Mouse (Mus musculus): ENCODE results near the gene Sfn. TPM values are rescaled to one million over a fixed set of nuclear protein-coding genes. Genes with fewer than 3 reads are reported as not detected.

The Sfn gene
- polyA plus RNA-seq, 1 experiment from 2014 or later, result 1.7 TPM

DNA sequence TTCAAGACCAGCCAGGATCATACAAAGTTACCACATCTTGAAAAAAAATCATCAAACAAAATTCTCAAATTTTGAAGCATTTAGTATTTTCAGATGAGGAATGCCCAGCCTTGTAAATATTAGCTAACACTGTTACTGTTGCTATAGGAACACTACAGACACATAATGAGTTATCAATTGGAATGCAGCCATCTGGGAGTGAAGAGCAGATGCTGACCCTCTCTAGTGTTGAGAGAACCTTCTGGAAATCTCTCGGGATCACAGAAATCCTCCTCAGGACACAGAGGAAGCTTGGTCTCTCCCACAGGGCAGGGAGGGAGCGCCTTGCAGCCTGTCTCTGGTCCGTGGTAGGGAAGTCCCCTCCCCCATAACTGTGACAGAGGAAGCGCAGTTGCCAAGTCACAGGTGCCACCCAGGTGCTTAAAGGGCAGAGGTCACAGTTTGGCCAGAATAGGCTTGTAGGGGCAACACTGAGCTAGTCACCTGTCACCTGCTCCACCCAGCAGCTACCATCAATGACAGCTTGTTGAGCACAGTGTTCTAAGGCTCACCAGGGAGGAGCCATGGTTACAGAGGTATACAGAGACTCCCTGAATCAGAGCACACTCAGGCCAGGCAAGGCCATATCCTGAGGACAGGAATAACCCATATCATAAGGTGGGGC lies 17.6 kb upstream of the Sfn start:
- H3K4me1 ChIP-seq, result no peaks in the 10 kb centered on the region
- no peak overlapping the region for H3K27ac ChIP-seq (replicated peaks)
- H3K36me3 ChIP-seq, result peaks cover 34% of the 10 kb centered on the region
- WGBS, result 81% methylated on average over 4 of the region's 4 CpGs
- no peak overlapping the region for H3K9ac ChIP-seq (replicated peaks)
- no peaks in the 10 kb centered on the region for H3K27me3 ChIP-seq (replicated peaks)
- H3K4me2 ChIP-seq, result no peak overlapping the region
- H3K4me3 ChIP-seq (replicated peaks), result no peak overlapping the region
- no peak for ATAC-seq (ENCODE audit: low FRiP score)
- H3K9me3 ChIP-seq (replicated peaks), result no peaks in the 10 kb centered on the region

DNA sequence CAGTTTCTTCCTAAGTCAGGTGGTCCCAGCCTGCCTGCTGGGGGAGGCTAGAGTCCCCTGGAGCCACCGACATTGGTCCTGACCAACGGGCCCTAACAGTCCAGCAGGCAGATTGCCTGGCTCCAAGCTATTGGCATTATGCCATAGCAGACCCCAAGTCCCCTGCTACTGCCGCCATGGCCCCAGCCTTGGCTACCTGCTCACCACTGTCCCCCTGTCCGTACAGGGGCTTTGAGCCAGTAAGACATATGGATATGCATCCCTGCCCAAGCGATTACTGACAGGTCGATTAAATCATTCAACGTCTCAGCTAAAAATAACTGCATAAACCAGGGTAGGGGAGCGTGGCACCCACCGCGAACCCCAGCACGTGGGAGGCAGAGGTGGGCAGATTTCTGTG lies 16.0 kb upstream of the Sfn start:
- Histone ChIP-seq H3K9ac (replicated peaks) (no peak overlapping the region), H3K36me3 (peaks cover 37% of the 10 kb centered on the region), H3K27me3 (replicated peaks) (no peaks in the 10 kb centered on the region), H3K4me2 (no peak overlapping the region), H3K4me3 (replicated peaks) (no peak overlapping the region), H3K9me3 (replicated peaks) (no peaks in the 10 kb centered on the region), H3K4me1 (no peaks in the 10 kb centered on the region), H3K27ac (replicated peaks) (no peak overlapping the region)
- ATAC-seq (ENCODE audit: low FRiP score), result no peak
- 86% methylated on average over 11 of the region's 11 CpGs for WGBS

DNA sequence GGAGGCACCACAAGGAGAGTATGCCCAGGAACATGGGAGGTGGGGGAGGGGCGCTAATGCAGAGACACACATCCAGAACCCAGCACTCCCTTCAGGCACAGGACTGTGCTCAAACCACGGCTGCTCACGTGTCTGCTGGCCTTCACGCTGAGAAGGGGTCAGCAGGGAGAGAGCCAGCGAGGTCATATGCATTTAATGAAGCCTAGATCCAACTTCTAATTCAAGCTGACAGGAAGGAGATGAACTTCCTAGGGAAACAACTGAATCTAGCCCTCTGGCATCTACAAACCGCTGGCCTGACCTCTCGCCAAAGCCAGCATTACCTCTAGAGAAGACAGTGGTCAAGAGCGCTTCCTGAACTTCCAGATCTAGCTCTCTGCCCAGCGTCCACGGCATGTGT lies 13.4 kb upstream of the Sfn start:
- 84% methylated on average over 10 of the region's 10 CpGs for WGBS
- H3K4me1 ChIP-seq, result no peaks in the 10 kb centered on the region
- no peak overlapping the region for H3K27ac ChIP-seq (replicated peaks)
- H3K9ac ChIP-seq (replicated peaks), result no peak overlapping the region
- no peaks in the 10 kb centered on the region for H3K27me3 ChIP-seq (replicated peaks)
- H3K4me3 ChIP-seq (replicated peaks), result no peak overlapping the region
- no peaks in the 10 kb centered on the region for H3K9me3 ChIP-seq (replicated peaks)
- H3K4me2 ChIP-seq, result no peak overlapping the region
- no peak for ATAC-seq (ENCODE audit: low FRiP score)
- H3K36me3 ChIP-seq, result peaks cover 56% of the 10 kb centered on the region

DNA sequence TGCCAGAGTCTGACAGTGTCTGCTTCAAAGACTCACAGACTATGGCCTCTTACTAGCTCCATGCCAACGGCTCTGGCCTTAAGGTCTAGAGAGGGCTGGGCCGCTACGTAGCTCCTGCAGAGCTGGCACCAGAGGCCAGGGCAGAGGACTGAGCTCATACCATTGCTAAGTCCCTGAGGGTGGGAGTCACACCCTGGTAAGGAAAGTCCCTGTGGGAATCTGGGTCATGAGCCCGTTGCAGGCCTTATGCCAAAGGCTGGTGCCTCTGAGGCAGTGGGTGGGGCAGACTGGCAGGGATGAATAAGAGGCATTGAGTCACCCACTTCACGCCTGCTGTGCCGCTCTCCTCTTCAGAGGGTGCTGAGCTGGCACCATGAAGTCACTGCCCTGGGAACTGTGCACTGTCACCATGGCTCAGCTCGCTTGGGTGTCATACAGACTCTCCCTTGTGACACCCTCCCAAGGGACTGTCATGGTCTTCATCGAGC lies 12.3 kb upstream of the Sfn start:
- H3K27me3 ChIP-seq (replicated peaks), result no peaks in the 10 kb centered on the region
- H3K4me2 ChIP-seq, result no peak overlapping the region
- H3K4me3 ChIP-seq (replicated peaks), result no peak overlapping the region
- H3K36me3 ChIP-seq, result peaks cover 54% of the 10 kb centered on the region
- no peak overlapping the region for H3K9ac ChIP-seq (replicated peaks)
- 78% methylated on average over 8 of the region's 8 CpGs for WGBS
- ATAC-seq (ENCODE audit: low FRiP score), result peak; percentile 59
- no peaks in the 10 kb centered on the region for H3K4me1 ChIP-seq
- no peaks in the 10 kb centered on the region for H3K9me3 ChIP-seq (replicated peaks)
- H3K27ac ChIP-seq (replicated peaks), result no peak overlapping the region

DNA sequence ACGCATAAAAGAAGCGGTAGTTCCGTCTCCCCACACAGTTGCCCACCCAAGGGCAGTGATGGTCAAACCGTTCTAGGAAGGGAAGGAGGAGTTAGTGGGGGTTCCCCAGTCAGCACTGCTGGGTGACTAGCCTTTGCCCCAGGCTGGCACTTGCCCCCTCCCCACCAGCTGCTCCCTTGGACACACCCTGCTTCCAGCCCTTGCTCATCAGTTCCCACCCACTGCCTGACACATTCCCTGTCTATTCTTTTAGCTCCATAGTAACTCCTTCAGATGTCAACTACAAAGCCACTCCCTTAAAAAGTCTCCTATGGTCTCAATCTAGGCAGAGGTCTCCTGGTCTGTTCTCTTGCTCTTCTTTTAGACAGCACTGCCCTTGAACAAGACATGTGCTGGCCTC lies 11.9 kb upstream of the Sfn start:
- Histone ChIP-seq H3K9me3 (replicated peaks) (no peaks in the 10 kb centered on the region), H3K4me1 (no peaks in the 10 kb centered on the region), H3K27me3 (replicated peaks) (no peaks in the 10 kb centered on the region), H3K4me2 (no peak overlapping the region), H3K27ac (replicated peaks) (no peak overlapping the region), H3K36me3 (peaks cover 54% of the 10 kb centered on the region), H3K4me3 (replicated peaks) (no peak overlapping the region), H3K9ac (replicated peaks) (no peak overlapping the region)
- 89% methylated on average over 4 of the region's 4 CpGs for WGBS
- ATAC-seq (ENCODE audit: low FRiP score), result no peak

DNA sequence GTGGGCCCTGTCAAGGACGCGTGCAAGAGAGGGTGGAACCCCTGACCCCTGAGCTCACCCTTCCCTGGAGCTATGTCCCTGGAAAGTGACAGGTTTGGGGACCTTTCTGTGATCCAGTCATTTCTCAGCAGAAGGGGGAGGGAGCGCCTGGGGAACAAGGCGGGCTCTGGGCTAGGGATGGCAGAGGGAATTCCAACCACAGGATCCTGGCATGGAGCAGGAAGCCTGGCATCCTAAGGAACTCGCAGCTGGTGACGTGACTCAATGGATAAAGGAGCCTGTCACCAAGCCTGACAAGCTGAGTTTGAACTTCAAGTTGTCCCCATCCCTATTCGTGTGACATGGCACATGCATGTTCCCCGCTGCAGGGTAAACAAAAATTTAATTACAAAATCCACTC lies 11.1 kb upstream of the Sfn start:
- Histone ChIP-seq H3K9me3 (replicated peaks) (no peaks in the 10 kb centered on the region), H3K4me1 (no peaks in the 10 kb centered on the region), H3K9ac (replicated peaks) (no peak overlapping the region), H3K36me3 (peaks cover 61% of the 10 kb centered on the region), H3K4me3 (replicated peaks) (no peak overlapping the region), H3K4me2 (no peak overlapping the region), H3K27ac (replicated peaks) (no peak overlapping the region), H3K27me3 (replicated peaks) (no peaks in the 10 kb centered on the region)
- ATAC-seq (ENCODE audit: low FRiP score), result no peak
- 95% methylated on average over 8 of the region's 8 CpGs for WGBS

DNA sequence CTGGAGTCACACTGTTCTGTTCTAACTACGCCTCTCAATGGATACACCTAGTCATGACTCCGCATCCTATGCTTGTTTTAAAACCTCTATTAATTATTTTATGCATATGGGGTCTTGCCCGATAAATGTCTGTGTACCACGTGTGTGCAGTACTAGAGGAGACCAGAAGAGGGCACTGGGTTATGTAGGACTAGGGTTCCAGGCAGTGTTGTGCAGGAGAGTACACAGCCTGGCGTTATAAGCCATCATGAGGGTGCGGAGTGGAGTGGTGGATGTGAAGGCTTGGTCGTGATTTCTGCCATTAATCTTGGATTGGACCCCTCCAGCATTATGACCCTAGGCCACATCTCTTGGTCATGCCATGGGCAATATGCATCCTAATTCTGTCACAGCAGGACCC lies 10.4 kb upstream of the Sfn start:
- WGBS, result 97% methylated on average over 7 of the region's 7 CpGs
- Histone ChIP-seq H3K36me3 (peaks cover 63% of the 10 kb centered on the region), H3K9ac (replicated peaks) (no peak overlapping the region), H3K4me3 (replicated peaks) (no peak overlapping the region), H3K27ac (replicated peaks) (no peak overlapping the region), H3K4me2 (no peak overlapping the region), H3K4me1 (no peaks in the 10 kb centered on the region), H3K9me3 (replicated peaks) (no peaks in the 10 kb centered on the region), H3K27me3 (replicated peaks) (no peaks in the 10 kb centered on the region)
- ATAC-seq (ENCODE audit: low FRiP score), result no peak

DNA sequence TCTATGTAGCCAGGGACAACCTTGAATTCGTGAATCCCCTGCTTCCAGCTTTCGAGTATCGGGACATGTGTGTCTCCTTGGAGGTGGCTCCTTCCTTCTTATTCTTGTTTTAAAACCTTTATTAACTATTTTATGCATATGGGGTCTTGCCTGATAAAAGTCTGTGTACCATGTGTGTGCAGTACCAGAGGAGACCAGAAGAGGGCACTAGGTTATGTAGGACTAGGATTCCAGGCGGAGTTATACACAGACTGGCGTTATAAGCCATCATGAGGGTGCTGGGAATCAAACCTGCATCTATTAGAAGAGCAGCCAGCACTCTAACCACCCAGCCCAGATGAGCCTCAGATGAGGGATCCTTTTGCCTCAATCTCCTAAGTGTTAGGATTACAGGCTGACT lies 9.8 kb upstream of the Sfn start:
- 99% methylated on average over 5 of the region's 5 CpGs for WGBS
- H3K36me3 ChIP-seq, result peaks cover 64% of the 10 kb centered on the region

DNA sequence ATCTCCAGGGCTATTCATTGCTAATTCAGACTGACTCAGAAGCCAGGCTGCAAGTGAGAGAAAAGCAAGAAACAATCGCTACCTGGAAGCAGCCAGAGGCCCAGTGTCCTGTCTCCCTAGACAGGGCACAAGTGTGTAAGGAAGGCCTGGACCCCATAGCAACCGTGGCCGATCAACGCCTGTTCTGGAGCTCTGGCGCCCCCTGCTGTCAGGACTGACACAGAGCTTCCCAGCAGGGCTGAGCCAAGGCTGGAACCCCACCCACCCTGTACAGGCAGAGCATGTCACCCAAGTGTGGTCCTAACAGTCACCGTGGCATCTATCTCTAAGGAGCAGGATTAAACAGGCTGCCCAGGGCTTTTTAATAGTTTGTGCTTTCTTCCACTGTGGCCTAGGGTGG lies 7.8 kb upstream of the Sfn start:
- Histone ChIP-seq H3K9me3 (replicated peaks) (no peaks in the 10 kb centered on the region), H3K27ac (replicated peaks) (no peak overlapping the region), H3K4me1 (no peaks in the 10 kb centered on the region), H3K36me3 (peaks cover 74% of the 10 kb centered on the region), H3K4me3 (replicated peaks) (no peak overlapping the region), H3K9ac (replicated peaks) (no peak overlapping the region), H3K4me2 (no peak overlapping the region), H3K27me3 (replicated peaks) (no peaks in the 10 kb centered on the region)
- ATAC-seq (ENCODE audit: low FRiP score), result no peak
- WGBS, result 20% methylated on average over 6 of the region's 6 CpGs

More for the DNA sequence above, 9.8 kb upstream of the Sfn start:
- Histone ChIP-seq H3K4me3 (replicated peaks) (no peak overlapping the region), H3K27ac (replicated peaks) (no peak overlapping the region), H3K9me3 (replicated peaks) (no peaks in the 10 kb centered on the region), H3K9ac (replicated peaks) (no peak overlapping the region), H3K4me2 (no peak overlapping the region), H3K27me3 (replicated peaks) (no peaks in the 10 kb centered on the region), H3K4me1 (no peaks in the 10 kb centered on the region)
- no peak for ATAC-seq (ENCODE audit: low FRiP score)

DNA sequence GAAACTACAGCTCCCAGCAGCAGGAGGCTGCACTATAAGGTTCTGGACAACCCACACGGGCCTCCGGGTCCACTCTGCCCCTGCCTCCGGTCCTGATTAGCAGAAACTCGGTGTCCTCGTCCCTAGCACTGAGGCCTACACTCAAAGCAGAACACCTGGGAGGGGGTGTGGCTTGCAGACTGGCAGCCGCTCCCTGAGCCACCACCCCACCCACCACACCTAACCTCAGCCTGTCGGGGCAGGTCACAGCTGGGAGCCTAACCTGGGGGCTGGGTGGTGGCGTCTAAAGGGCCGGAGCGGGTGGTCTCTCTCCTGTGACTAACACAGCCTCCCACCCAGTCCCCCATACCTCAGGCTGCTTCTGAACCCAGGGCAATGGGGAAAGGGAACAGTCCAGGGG lies 5.3 kb upstream of the Sfn start:
- Histone ChIP-seq H3K36me3 (peaks cover 64% of the 10 kb centered on the region), H3K27ac (replicated peaks) (no peak overlapping the region), H3K9me3 (replicated peaks) (no peaks in the 10 kb centered on the region), H3K4me2 (no peak overlapping the region), H3K27me3 (replicated peaks) (peaks cover 17% of the 10 kb centered on the region), H3K4me1 (no peaks in the 10 kb centered on the region), H3K9ac (replicated peaks) (no peak overlapping the region), H3K4me3 (replicated peaks) (no peak overlapping the region)
- WGBS, result 78% methylated on average over 10 of the region's 10 CpGs
- no peak for ATAC-seq (ENCODE audit: low FRiP score)

DNA sequence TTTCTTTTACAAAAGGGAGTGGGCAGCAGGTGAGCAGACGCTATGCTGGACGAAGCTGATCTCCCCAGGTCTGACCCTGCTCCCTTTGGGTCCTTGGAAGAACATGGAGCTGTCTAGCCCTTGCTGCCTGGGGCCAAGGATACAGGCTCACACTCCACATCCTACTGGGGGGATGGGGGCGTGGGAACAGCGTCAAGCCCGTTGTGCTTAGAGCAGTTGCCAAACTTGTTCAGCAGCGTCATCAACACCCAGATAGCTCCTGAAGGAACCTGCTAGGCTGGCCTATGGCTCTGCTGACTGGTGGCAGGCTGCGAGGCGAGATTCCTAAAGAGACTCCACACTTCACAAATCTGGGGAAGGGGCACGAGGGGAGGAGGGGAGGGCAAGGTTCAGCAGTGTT lies 3.4 kb upstream of the Sfn start:
- Histone ChIP-seq H3K4me2 (no peak overlapping the region), H3K9ac (replicated peaks) (no peak overlapping the region), H3K36me3 (peaks cover 47% of the 10 kb centered on the region), H3K9me3 (replicated peaks) (no peaks in the 10 kb centered on the region), H3K4me3 (replicated peaks) (no peak overlapping the region), H3K27me3 (replicated peaks) (peaks cover 28% of the 10 kb centered on the region), H3K4me1 (peaks cover 6% of the 10 kb centered on the region), H3K27ac (replicated peaks) (no peak overlapping the region)
- 62% methylated on average over 9 of the region's 9 CpGs for WGBS
- ATAC-seq (ENCODE audit: low FRiP score), result no peak

DNA sequence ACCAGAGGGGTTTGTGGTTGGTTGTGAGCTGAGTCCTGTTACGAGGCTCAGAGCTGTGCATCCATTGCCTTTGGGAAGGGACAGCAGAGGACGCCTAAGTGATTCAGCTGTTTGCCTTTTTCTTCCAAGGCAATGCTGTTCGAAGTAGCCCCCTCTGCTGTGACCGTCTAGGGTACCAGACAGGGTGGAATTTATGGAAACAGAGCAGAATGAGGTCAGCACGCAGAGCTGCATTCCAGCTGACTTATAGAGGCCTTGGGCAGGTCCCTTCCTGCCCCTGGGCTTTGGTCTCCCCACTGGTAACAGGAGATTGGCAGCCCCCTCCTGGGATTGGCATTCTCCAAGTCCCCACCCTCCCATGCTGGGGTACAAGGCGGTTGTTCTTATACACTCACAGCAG lies 2.9 kb upstream of the Sfn start:
- no peak overlapping the region for H3K4me3 ChIP-seq (replicated peaks)
- H3K4me1 ChIP-seq, result peaks cover 11% of the 10 kb centered on the region
- peaks cover 32% of the 10 kb centered on the region for H3K27me3 ChIP-seq (replicated peaks)
- WGBS, result 56% methylated on average over 6 of the region's 6 CpGs
- H3K27ac ChIP-seq (replicated peaks), result no peak overlapping the region
- H3K9me3 ChIP-seq (replicated peaks), result no peaks in the 10 kb centered on the region
- ATAC-seq (ENCODE audit: low FRiP score), result no peak
- no peak overlapping the region for H3K9ac ChIP-seq (replicated peaks)
- no peak overlapping the region for H3K4me2 ChIP-seq
- peaks cover 46% of the 10 kb centered on the region for H3K36me3 ChIP-seq
